Mouse (Mus musculus): ENCODE data around the gene Tex22. TPM values are rescaled to one million over a fixed set of nuclear protein-coding genes. Genes with fewer than 3 reads are reported as not detected.

Tex22 gene
- polyA plus RNA-seq, 1 experiment = not detected

- Histone ChIP-seq H3K9me3 (replicated peaks; ENCODE audit: control insufficient read depth, insufficient read depth, low read length, poor library complexity, severe bottlenecking) (no peaks in the 10 kb centered on the region), H3K4me3 (ENCODE audit: low read depth, low read length) (no peak overlapping the region), H3K9ac (ENCODE audit: low read depth, poor library complexity, severe bottlenecking) (no peak overlapping the region), H3K36me3 (ENCODE audit: control insufficient read depth, insufficient read depth, low read length, poor library complexity, severe bottlenecking) (no peaks in the 10 kb centered on the region), H3K27ac (ENCODE audit: insufficient read depth, low read length) (no peak overlapping the region), H3K27me3 (ENCODE audit: control insufficient read depth, insufficient read depth, low read length, poor library complexity, severe bottlenecking) (no peaks in the 10 kb centered on the region), H3K4me1 (ENCODE audit: control insufficient read depth, insufficient read depth, low read length) (no peaks in the 10 kb centered on the region)
- TF ChIP-seq CTCF (IDR thresholded peaks at IDR 0.05; ENCODE audit: low read depth, low read length) = no peak
- no peak for TF ChIP-seq POLR2A (IDR thresholded peaks at IDR 0.05; ENCODE audit: insufficient read depth, low read length)
- no peak for TF ChIP-seq EP300 (IDR thresholded peaks at IDR 0.05; ENCODE audit: insufficient read depth, low read depth, low read length)
Measured at GRCm38 (mm10) chr12:113063700-113064099, 10.6 kb upstream of the Tex22 start.

- TF ChIP-seq POLR2A (IDR thresholded peaks at IDR 0.05; ENCODE audit: insufficient read depth, low read length) (no peak), EP300 (IDR thresholded peaks at IDR 0.05; ENCODE audit: insufficient read depth, low read depth, low read length) (no peak), CTCF (IDR thresholded peaks at IDR 0.05; ENCODE audit: low read depth, low read length) (no peak)
- Histone ChIP-seq H3K4me1 (ENCODE audit: control insufficient read depth, insufficient read depth, low read length) (peaks cover 4% of the 10 kb centered on the region), H3K9me3 (replicated peaks; ENCODE audit: control insufficient read depth, insufficient read depth, low read length, poor library complexity, severe bottlenecking) (no peaks in the 10 kb centered on the region), H3K4me3 (ENCODE audit: low read depth, low read length) (no peak overlapping the region), H3K36me3 (ENCODE audit: control insufficient read depth, insufficient read depth, low read length, poor library complexity, severe bottlenecking) (no peaks in the 10 kb centered on the region), H3K27me3 (ENCODE audit: control insufficient read depth, insufficient read depth, low read length, poor library complexity, severe bottlenecking) (no peaks in the 10 kb centered on the region), H3K27ac (ENCODE audit: insufficient read depth, low read length) (no peak overlapping the region), H3K9ac (ENCODE audit: low read depth, poor library complexity, severe bottlenecking) (no peak overlapping the region)
Measured at GRCm38 (mm10) chr12:113068002-113068401, 6.3 kb upstream of the Tex22 start.

GRCm38 (mm10) chr12:113069389-113069788, 4.9 kb upstream of the Tex22 start:
- Histone ChIP-seq H3K4me3 (ENCODE audit: low read depth, low read length) (no peak overlapping the region), H3K9me3 (replicated peaks; ENCODE audit: control insufficient read depth, insufficient read depth, low read length, poor library complexity, severe bottlenecking) (no peaks in the 10 kb centered on the region), H3K27ac (ENCODE audit: insufficient read depth, low read length) (no peak overlapping the region), H3K9ac (ENCODE audit: low read depth, poor library complexity, severe bottlenecking) (no peak overlapping the region), H3K36me3 (ENCODE audit: control insufficient read depth, insufficient read depth, low read length, poor library complexity, severe bottlenecking) (no peaks in the 10 kb centered on the region), H3K27me3 (ENCODE audit: control insufficient read depth, insufficient read depth, low read length, poor library complexity, severe bottlenecking) (no peaks in the 10 kb centered on the region), H3K4me1 (ENCODE audit: control insufficient read depth, insufficient read depth, low read length) (peaks cover 8% of the 10 kb centered on the region)
- TF ChIP-seq CTCF (IDR thresholded peaks at IDR 0.05; ENCODE audit: low read depth, low read length) = no peak

- TF ChIP-seq EP300 (IDR thresholded peaks at IDR 0.05; ENCODE audit: insufficient read depth, low read depth, low read length) (no peak), POLR2A (IDR thresholded peaks at IDR 0.05; ENCODE audit: insufficient read depth, low read length) (no peak), CTCF (IDR thresholded peaks at IDR 0.05; ENCODE audit: low read depth, low read length) (no peak)
- H3K4me1 ChIP-seq (ENCODE audit: control insufficient read depth, insufficient read depth, low read length) = peaks cover 8% of the 10 kb centered on the region
- H3K9ac ChIP-seq (ENCODE audit: low read depth, poor library complexity, severe bottlenecking) = no peak overlapping the region
- H3K4me3 ChIP-seq (ENCODE audit: low read depth, low read length) = no peak overlapping the region
- no peaks in the 10 kb centered on the region for H3K9me3 ChIP-seq (replicated peaks; ENCODE audit: control insufficient read depth, insufficient read depth, low read length, poor library complexity, severe bottlenecking)
- H3K36me3 ChIP-seq (ENCODE audit: control insufficient read depth, insufficient read depth, low read length, poor library complexity, severe bottlenecking) = no peaks in the 10 kb centered on the region
- H3K27ac ChIP-seq (ENCODE audit: insufficient read depth, low read length) = no peak overlapping the region
- H3K27me3 ChIP-seq (ENCODE audit: control insufficient read depth, insufficient read depth, low read length, poor library complexity, severe bottlenecking) = no peaks in the 10 kb centered on the region
Measured at GRCm38 (mm10) chr12:113071321-113071720, 3.0 kb upstream of the Tex22 start.

- no peak overlapping the region for H3K9ac ChIP-seq (ENCODE audit: low read depth, poor library complexity, severe bottlenecking)
- H3K4me1 ChIP-seq (ENCODE audit: control insufficient read depth, insufficient read depth, low read length) = peaks cover 8% of the 10 kb centered on the region
- no peaks in the 10 kb centered on the region for H3K27me3 ChIP-seq (ENCODE audit: control insufficient read depth, insufficient read depth, low read length, poor library complexity, severe bottlenecking)
- TF ChIP-seq EP300 (IDR thresholded peaks at IDR 0.05; ENCODE audit: insufficient read depth, low read depth, low read length) (no peak), CTCF (IDR thresholded peaks at IDR 0.05; ENCODE audit: low read depth, low read length) (no peak), POLR2A (IDR thresholded peaks at IDR 0.05; ENCODE audit: insufficient read depth, low read length) (no peak)
- no peaks in the 10 kb centered on the region for H3K9me3 ChIP-seq (replicated peaks; ENCODE audit: control insufficient read depth, insufficient read depth, low read length, poor library complexity, severe bottlenecking)
- H3K36me3 ChIP-seq (ENCODE audit: control insufficient read depth, insufficient read depth, low read length, poor library complexity, severe bottlenecking) = no peaks in the 10 kb centered on the region
- H3K27ac ChIP-seq (ENCODE audit: insufficient read depth, low read length) = no peak overlapping the region
- H3K4me3 ChIP-seq (ENCODE audit: low read depth, low read length) = no peak overlapping the region
Measured at GRCm38 (mm10) chr12:113071827-113072226, 2.5 kb upstream of the Tex22 start.

GRCm38 (mm10) chr12:113073420-113074328, 628 bp upstream of the Tex22 start:
- no peaks in the 10 kb centered on the region for H3K36me3 ChIP-seq (ENCODE audit: control insufficient read depth, insufficient read depth, low read length, poor library complexity, severe bottlenecking)
- peaks cover 8% of the 10 kb centered on the region for H3K4me1 ChIP-seq (ENCODE audit: control insufficient read depth, insufficient read depth, low read length)
- H3K4me3 ChIP-seq (ENCODE audit: low read depth, low read length) = peak overlapping the region; percentile 46
- peak overlapping the region; percentile 74 for H3K9ac ChIP-seq (ENCODE audit: low read depth, poor library complexity, severe bottlenecking)
- TF ChIP-seq EP300 (IDR thresholded peaks at IDR 0.05; ENCODE audit: insufficient read depth, low read depth, low read length) = no peak
- peak; percentile 13 for TF ChIP-seq CTCF (IDR thresholded peaks at IDR 0.05; ENCODE audit: low read depth, low read length)
- no peaks in the 10 kb centered on the region for H3K27me3 ChIP-seq (ENCODE audit: control insufficient read depth, insufficient read depth, low read length, poor library complexity, severe bottlenecking)
- H3K9me3 ChIP-seq (replicated peaks; ENCODE audit: control insufficient read depth, insufficient read depth, low read length, poor library complexity, severe bottlenecking) = no peaks in the 10 kb centered on the region
- H3K27ac ChIP-seq (ENCODE audit: insufficient read depth, low read length) = peak overlapping the region; percentile 51
